Mouse (Mus musculus) embryonic facial prominence, embryonic 13.5 days (tissue): ENCODE data around the gene Hfm1. TPM values are rescaled to one million over a fixed set of nuclear protein-coding genes. Genes with fewer than 3 reads are reported as not detected.
A peak's percentile ranks its signal among the peaks of the same experiment; 100 is the strongest.

Experiments used
- ATAC-seq: fragments of 200-750 bp; cut with Nextera tagmentation; 2 replicates; pipeline ENCODE4 v1.8.0; 2017; ENCODE audit warnings: low read depth; ENCODE audit not compliant: insufficient number of reproducible peaks, insufficient read depth, low FRiP score, low TSS enrichment
- H3K27ac ChIP-seq: fragments of 300-500 bp; sonication (generic); 2 replicates; pipeline ENCODE4 v1.5.1; 2015; ENCODE audit warnings: moderate library complexity, mild to moderate bottlenecking, inconsistent platforms
- H3K27me3 ChIP-seq: fragments of 300-500 bp; sonication (generic); 2 replicates; pipeline ENCODE4 v1.6.1; 2015; ENCODE audit warnings: mild to moderate bottlenecking, inconsistent platforms
- H3K36me3 ChIP-seq: fragments of 300-500 bp; sonication (generic); 2 replicates; pipeline ENCODE4 v1.6.1; 2015; ENCODE audit warnings: mild to moderate bottlenecking, inconsistent platforms
- H3K4me1 ChIP-seq: fragments of 300-500 bp; sonication (generic); 2 replicates; pipeline ENCODE4 v1.6.1; 2015; ENCODE audit warnings: inconsistent platforms
- H3K4me2 ChIP-seq: fragments of 300-500 bp; sonication (generic); 2 replicates; pipeline ENCODE4 v1.6.1; 2015; ENCODE audit warnings: moderate library complexity, mild to moderate bottlenecking, inconsistent platforms
- H3K4me3 ChIP-seq: fragments of 300-500 bp; sonication (generic); 2 replicates; pipeline ENCODE4 v1.5.1; 2015; ENCODE audit warnings: mild to moderate bottlenecking, inconsistent platforms
- H3K9ac ChIP-seq: fragments of 300-500 bp; sonication (generic); 2 replicates; pipeline ENCODE4 v1.6.1; 2015; ENCODE audit warnings: mild to moderate bottlenecking, inconsistent platforms
- H3K9me3 ChIP-seq: fragments of 300-500 bp; sonication (generic); 2 replicates; pipeline ENCODE4 v1.6.1; 2016; ENCODE audit warnings: inconsistent platforms
- WGBS: fragments of 180-500 bp; shearing (Covaris S2); methylation state at CpG from one replicate; pipeline ENCODE4 v1.1.7; 2015; ENCODE audit warnings: mixed read lengths; 5-methylcytosine and 5-hydroxymethylcytosine counted together
- polyA plus RNA-seq: library from polyadenylated mRNA; unstranded; fragments of >200 nt; fragmentation: Nextera tagmentation; extraction: Ambion mirVana; gene quantifications from 2 replicates; pipeline ENCODE4 v1.2.1, GENCODE M21; 2015

Gene Hfm1
- polyA plus RNA-seq, 1 experiment from 2014 or later, result 2.5 TPM

DNA sequence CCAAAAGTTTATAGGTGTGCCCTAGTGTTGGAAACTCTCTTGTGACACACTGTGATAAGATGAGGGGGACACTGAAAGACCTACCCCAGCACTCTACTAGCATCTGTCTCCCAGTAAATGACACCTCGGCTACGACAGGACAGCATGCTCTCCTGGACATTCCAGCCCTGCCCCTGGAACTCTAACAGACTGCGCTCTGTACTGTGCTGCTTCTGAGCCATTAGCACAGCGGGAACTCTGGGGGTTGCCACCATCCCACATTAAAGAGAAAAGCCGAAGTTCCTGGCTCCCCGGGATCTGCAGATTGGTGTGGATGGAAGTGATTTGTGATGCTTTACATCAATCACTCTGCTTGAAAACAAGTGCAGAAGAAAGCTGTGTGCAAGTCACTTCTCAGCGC lies 93.1 kb downstream of the Hfm1 start:
- no peaks in the 10 kb centered on the region for H3K27me3 ChIP-seq
- 13% methylated on average over 7 of the region's 7 CpGs for WGBS
- H3K4me1 ChIP-seq, result peaks cover 14% of the 10 kb centered on the region
- H3K4me3 ChIP-seq, result no peak overlapping the region
- peak overlapping the region; percentile 30 for H3K4me2 ChIP-seq
- H3K27ac ChIP-seq, result no peak overlapping the region
- peak overlapping the region; percentile 44; the same call in 1 of the 2 replicates for H3K9ac ChIP-seq
- H3K36me3 ChIP-seq, result no peaks in the 10 kb centered on the region
- no peaks in the 10 kb centered on the region for H3K9me3 ChIP-seq
- ATAC-seq, result no peak

GRCm38 (mm10) chr5:106831401-106831800 lies 94.7 kb downstream of the Hfm1 start:
- Histone ChIP-seq H3K4me3 (no peak overlapping the region), H3K36me3 (no peaks in the 10 kb centered on the region), H3K27me3 (0 out of 2 replicates have a peak, but pooled peaks cover 7% of the 10 kb centered on the region), H3K4me1 (peaks cover 14% of the 10 kb centered on the region), H3K9me3 (no peaks in the 10 kb centered on the region), H3K27ac (no peak overlapping the region), H3K9ac (no peak overlapping the region), H3K4me2 (no peak overlapping the region)
- no peak for ATAC-seq
- 32% methylated on average over 6 of the region's 6 CpGs for WGBS

- no peaks in the 10 kb centered on the region for H3K9me3 ChIP-seq
- H3K27ac ChIP-seq, result no peak overlapping the region
- no peak for ATAC-seq
- H3K4me1 ChIP-seq, result peaks cover 16% of the 10 kb centered on the region
- H3K4me3 ChIP-seq, result no peak overlapping the region
- H3K9ac ChIP-seq, result no peak overlapping the region
- H3K27me3 ChIP-seq, result peaks cover 10% of the 10 kb centered on the region; the same call in 1 of the 2 replicates
- no peaks in the 10 kb centered on the region for H3K36me3 ChIP-seq
- H3K4me2 ChIP-seq, result no peak overlapping the region
- 47% methylated on average over 4 of the region's 4 CpGs for WGBS
Measured at GRCm38 (mm10) chr5:106830775-106831174, 95.3 kb downstream of the Hfm1 start.

- no peak for ATAC-seq
- H3K4me2 ChIP-seq, result no peak overlapping the region
- H3K27me3 ChIP-seq, result peaks cover 17% of the 10 kb centered on the region; the same call in 1 of the 2 replicates
- H3K36me3 ChIP-seq, result no peaks in the 10 kb centered on the region
- H3K9ac ChIP-seq, result no peak overlapping the region
- peaks cover 18% of the 10 kb centered on the region for H3K4me1 ChIP-seq
- no peak overlapping the region for H3K27ac ChIP-seq
- no peaks in the 10 kb centered on the region for H3K9me3 ChIP-seq
- no peak overlapping the region for H3K4me3 ChIP-seq
Measured at GRCm38 (mm10) chr5:106826740-106827139, 99.4 kb downstream of the Hfm1 start.

DNA sequence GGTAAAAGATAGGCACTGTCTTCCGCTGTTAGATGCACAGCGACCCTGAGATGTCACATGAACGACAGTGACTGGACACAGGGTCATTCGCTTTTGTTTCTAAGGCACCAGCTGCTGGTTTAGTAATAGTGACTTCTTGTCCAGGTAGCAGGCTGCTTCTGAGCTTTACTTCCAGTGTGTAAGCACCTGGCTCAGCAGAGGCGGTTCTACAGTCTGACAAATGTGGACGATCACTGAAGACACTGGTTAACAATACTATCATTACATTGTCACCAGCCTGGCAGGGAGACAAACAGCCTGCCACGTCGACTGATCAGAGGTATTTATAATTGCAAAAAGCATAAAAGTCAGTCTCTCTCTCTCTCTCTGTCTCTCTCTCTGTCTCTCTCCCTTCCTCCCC lies 100.1 kb downstream of the Hfm1 start:
- Histone ChIP-seq H3K36me3 (no peaks in the 10 kb centered on the region), H3K9ac (no peak overlapping the region), H3K9me3 (no peaks in the 10 kb centered on the region), H3K27ac (no peak overlapping the region), H3K4me1 (peaks cover 11% of the 10 kb centered on the region), H3K4me2 (peak overlapping the region; percentile 77), H3K4me3 (no peak overlapping the region), H3K27me3 (peaks cover 17% of the 10 kb centered on the region; the same call in 1 of the 2 replicates)
- no peak for ATAC-seq
- 62% methylated on average over 8 of the region's 8 CpGs for WGBS

- H3K9me3 ChIP-seq, result no peaks in the 10 kb centered on the region
- peak overlapping the region; percentile 46 for H3K4me3 ChIP-seq
- no peaks in the 10 kb centered on the region for H3K36me3 ChIP-seq
- peak overlapping the region; percentile 66 for H3K9ac ChIP-seq
- ATAC-seq, result no peak
- H3K4me1 ChIP-seq, result peaks cover 10% of the 10 kb centered on the region
- H3K4me2 ChIP-seq, result peak overlapping the region; percentile 77
- H3K27me3 ChIP-seq, result peaks cover 17% of the 10 kb centered on the region; the same call in 1 of the 2 replicates
- 9% methylated on average over 19 of the region's 19 CpGs for WGBS
- no peak overlapping the region for H3K27ac ChIP-seq
Measured at GRCm38 (mm10) chr5:106825301-106825853, 100.7 kb downstream of the Hfm1 start.

DNA sequence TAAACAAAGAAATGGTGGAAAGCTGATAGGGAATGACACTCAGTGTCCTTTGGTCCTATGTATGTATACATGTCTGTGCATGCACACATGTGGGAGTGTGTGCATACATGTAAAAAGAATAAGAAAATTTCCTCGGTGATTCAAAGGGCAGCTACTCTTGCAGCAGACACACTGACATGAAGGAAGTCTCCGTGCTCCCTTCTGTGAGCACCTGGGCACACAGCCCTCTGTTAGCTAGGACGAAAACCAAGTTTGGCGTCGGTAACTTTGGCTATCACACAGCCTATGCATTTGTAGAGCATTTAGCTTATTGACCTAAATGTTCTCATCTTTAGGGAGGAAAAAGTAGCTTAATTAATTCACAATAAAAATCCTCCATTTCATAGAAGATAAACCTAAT lies 101.4 kb downstream of the Hfm1 start:
- WGBS, result 83% methylated on average over 5 of the region's 5 CpGs
- no peaks in the 10 kb centered on the region for H3K9me3 ChIP-seq
- H3K4me1 ChIP-seq, result peaks cover 10% of the 10 kb centered on the region
- H3K27ac ChIP-seq, result no peak overlapping the region
- no peak overlapping the region for H3K9ac ChIP-seq
- H3K4me2 ChIP-seq, result peak overlapping the region; percentile 77
- ATAC-seq, result no peak
- H3K36me3 ChIP-seq, result no peaks in the 10 kb centered on the region
- H3K4me3 ChIP-seq, result no peak overlapping the region
- peaks cover 17% of the 10 kb centered on the region; the same call in 1 of the 2 replicates for H3K27me3 ChIP-seq

DNA sequence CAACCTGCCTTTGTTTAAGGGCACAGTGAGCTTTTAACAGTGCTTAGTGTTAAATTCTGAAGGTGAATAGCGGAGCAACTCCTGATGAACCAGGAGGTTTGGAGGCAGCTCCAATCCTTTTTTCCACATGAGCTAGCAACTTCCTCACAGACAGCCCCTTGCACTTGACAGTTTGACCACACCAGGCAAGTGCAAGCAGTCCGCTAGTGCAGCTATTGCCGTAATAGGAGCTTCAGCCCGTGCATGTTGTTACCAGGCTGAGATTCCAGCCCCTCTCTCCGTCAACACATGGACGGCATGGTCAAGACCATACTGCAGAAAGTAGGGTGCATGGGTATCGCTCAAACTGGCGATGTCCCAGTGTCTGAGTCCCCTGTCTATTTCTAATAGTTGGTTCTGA lies 106.5 kb downstream of the Hfm1 start:
- H3K27me3 ChIP-seq, result peaks cover 12% of the 10 kb centered on the region
- H3K27ac ChIP-seq, result no peak overlapping the region
- H3K4me1 ChIP-seq, result peaks cover 7% of the 10 kb centered on the region; the same call in 1 of the 2 replicates
- H3K9ac ChIP-seq, result no peak overlapping the region
- H3K36me3 ChIP-seq, result no peaks in the 10 kb centered on the region
- ATAC-seq, result no peak
- 82% methylated on average over 8 of the region's 8 CpGs for WGBS
- H3K4me2 ChIP-seq, result no peak overlapping the region
- H3K9me3 ChIP-seq, result no peaks in the 10 kb centered on the region
- no peak overlapping the region for H3K4me3 ChIP-seq

DNA sequence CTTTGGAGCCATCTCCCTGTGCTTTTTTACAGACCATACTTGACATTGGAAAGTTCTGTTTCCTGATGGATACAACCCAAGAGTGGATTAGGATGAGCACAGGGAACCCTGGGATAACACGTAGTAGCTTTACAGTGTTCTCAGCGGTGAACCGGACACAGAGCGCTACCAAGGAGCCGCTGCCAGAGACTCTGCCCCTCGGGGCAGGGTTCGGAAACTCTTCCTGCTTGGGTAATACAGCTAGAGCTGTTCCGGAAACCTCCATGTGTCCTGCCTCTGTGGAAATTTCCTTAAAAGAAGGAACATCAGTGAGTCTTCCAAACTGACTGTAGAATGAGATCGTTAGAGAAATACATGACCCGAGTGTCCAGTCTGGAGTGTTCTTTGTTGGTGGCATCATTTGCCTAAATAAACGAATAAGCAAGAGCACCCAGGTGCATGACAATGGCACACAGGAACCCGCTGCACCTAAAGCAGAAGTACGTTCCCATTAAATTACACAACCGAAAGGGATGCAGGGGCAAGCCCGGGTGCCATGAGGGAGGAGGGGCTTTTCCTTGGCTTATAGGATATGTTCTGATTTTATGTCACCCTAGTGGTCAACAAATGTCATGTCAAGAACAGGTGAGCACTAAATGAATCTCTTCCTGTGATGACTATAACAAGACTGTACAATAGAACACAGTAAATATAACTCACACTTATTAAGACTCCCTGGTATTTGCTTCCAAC lies 110.0 kb downstream of the Hfm1 start:
- Histone ChIP-seq H3K9me3 (no peaks in the 10 kb centered on the region), H3K4me1 (peaks cover 7% of the 10 kb centered on the region; the same call in 1 of the 2 replicates), H3K36me3 (no peaks in the 10 kb centered on the region), H3K4me3 (peak overlapping the region; percentile 25), H3K9ac (no peak overlapping the region), H3K4me2 (peak overlapping the region; percentile 49), H3K27me3 (peaks cover 19% of the 10 kb centered on the region), H3K27ac (no peak overlapping the region)
- 55% methylated on average over 15 of the region's 15 CpGs for WGBS
- ATAC-seq, result no peak

GRCm38 (mm10) chr5:106814611-106815010 lies 111.5 kb downstream of the Hfm1 start:
- peaks cover 7% of the 10 kb centered on the region; the same call in 1 of the 2 replicates for H3K4me1 ChIP-seq

GRCm38 (mm10) chr5:106803094-106803493 lies 123.0 kb downstream of the Hfm1 start:
- Histone ChIP-seq H3K4me3 (no peak overlapping the region), H3K4me2 (no peak overlapping the region), H3K9ac (no peak overlapping the region), H3K27ac (no peak overlapping the region), H3K27me3 (peaks cover 5% of the 10 kb centered on the region; the same call in 1 of the 2 replicates), H3K9me3 (no peaks in the 10 kb centered on the region), H3K4me1 (peaks cover 15% of the 10 kb centered on the region), H3K36me3 (no peaks in the 10 kb centered on the region)
- WGBS, result 2% methylated on average over 12 of the region's 12 CpGs
- ATAC-seq, result no peak

More at GRCm38 (mm10) chr5:106814611-106815010, 111.5 kb downstream of the Hfm1 start:
- no peak overlapping the region for H3K4me2 ChIP-seq
- H3K9ac ChIP-seq, result no peak overlapping the region
- ATAC-seq, result no peak
- no peak overlapping the region for H3K4me3 ChIP-seq
- WGBS, result 63% methylated on average over 6 of the region's 6 CpGs
- H3K9me3 ChIP-seq, result no peaks in the 10 kb centered on the region
- peaks cover 19% of the 10 kb centered on the region for H3K27me3 ChIP-seq
- H3K36me3 ChIP-seq, result no peaks in the 10 kb centered on the region
- no peak overlapping the region for H3K27ac ChIP-seq
